Mouse (Mus musculus) c-Kit-positive CD71-negative TER-119-negative erythroid progenitor cells, embryonic 14.5 days (primary cell): ENCODE results near the gene Has1.

Experiments used
- DNase-seq: peaks from one replicate; pipeline ENCODE4 v3.0.0-alpha.2; 2013; ENCODE audit warnings: low read depth

Gene Has1

GRCm38 (mm10) chr17:17855064-17855838 lies at the start of gene Has1:
Has1 (minus strand) TSS chr17:17855205.
- no peak for DNase-seq

- DNase-seq: no peak
Measured at GRCm38 (mm10) chr17:17900768-17901167, 45.8 kb upstream of the Has1 start.

GRCm38 (mm10) chr17:17899268-17899667 lies 44.3 kb upstream of the Has1 start:
- no peak for DNase-seq

- peak; percentile 46 for DNase-seq
Measured at GRCm38 (mm10) chr17:17896039-17896438, 41.0 kb upstream of the Has1 start.

- no peak for DNase-seq
Measured at GRCm38 (mm10) chr17:17889732-17890425, 34.9 kb upstream of the Has1 start.

- no peak for DNase-seq
Measured at GRCm38 (mm10) chr17:17887774-17888248, 32.8 kb upstream of the Has1 start, which contains the start of the genes Fpr2 and Fpr3. Fpr2 (plus strand) TSS chr17:17887824. Fpr3 (plus strand) TSS chr17:17887852.

- no peak for DNase-seq
Measured at GRCm38 (mm10) chr17:17883840-17884239, 28.8 kb upstream of the Has1 start, which contains the start of gene Fpr1. Fpr1 (minus strand) TSS chr17:17883940.

GRCm38 (mm10) chr17:17882672-17883071 lies 27.7 kb upstream of the Has1 start:
- DNase-seq: no peak

GRCm38 (mm10) chr17:17879347-17879746 lies 24.3 kb upstream of the Has1 start:
- DNase-seq: no peak

- DNase-seq: no peak
Measured at GRCm38 (mm10) chr17:17871697-17872096, 16.7 kb upstream of the Has1 start.

GRCm38 (mm10) chr17:17870892-17871550 lies 16.0 kb upstream of the Has1 start:
- DNase-seq: no peak

- no peak for DNase-seq
Measured at GRCm38 (mm10) chr17:17866801-17867469, 11.9 kb upstream of the Has1 start.

GRCm38 (mm10) chr17:17865168-17865567 lies 10.2 kb upstream of the Has1 start:
- DNase-seq: no peak

GRCm38 (mm10) chr17:17862360-17862759 lies 7.4 kb upstream of the Has1 start:
- no peak for DNase-seq

GRCm38 (mm10) chr17:17860110-17860509 lies 5.1 kb upstream of the Has1 start:
- no peak for DNase-seq

- DNase-seq: no peak
Measured at GRCm38 (mm10) chr17:17857446-17857845, 2.4 kb upstream of the Has1 start.

- no peak for DNase-seq
Measured at GRCm38 (mm10) chr17:17856612-17857011, 1.6 kb upstream of the Has1 start.

GRCm38 (mm10) chr17:17849906-17850712 lies 4.9 kb downstream of the Has1 start:
- no peak for DNase-seq

GRCm38 (mm10) chr17:17848988-17849387 lies 6.0 kb downstream of the Has1 start:
- no peak for DNase-seq

- no peak for DNase-seq
Measured at GRCm38 (mm10) chr17:17845187-17846027, 9.6 kb downstream of the Has1 start.
